Mouse (Mus musculus) urinary bladder, postnatal 10 days (tissue): ENCODE results near the gene Ttll1.

Experiments used
- DNase-seq: peaks from one replicate; pipeline ENCODE4 v3.0.0; 2022; ENCODE audit warnings: low spot score

Gene Ttll1

GRCm38 (mm10) chr15:83510805-83511405 lies at the start of gene Ttll1:
TSS of gene Ttll1 (minus strand) at chr15:83510893.
- peak; percentile 78 for DNase-seq

- peak; percentile 44 for DNase-seq
Measured at GRCm38 (mm10) chr15:83555161-83555974, 44.7 kb upstream of the Ttll1 start.

- DNase-seq: no peak
Measured at GRCm38 (mm10) chr15:83553831-83554230, 43.1 kb upstream of the Ttll1 start.

- no peak for DNase-seq
Measured at GRCm38 (mm10) chr15:83550137-83550536, 39.4 kb upstream of the Ttll1 start.

- no peak for DNase-seq
Measured at GRCm38 (mm10) chr15:83547144-83547543, 36.5 kb upstream of the Ttll1 start.

GRCm38 (mm10) chr15:83546029-83546428 lies 35.3 kb upstream of the Ttll1 start:
- DNase-seq: no peak

- DNase-seq: no peak
Measured at GRCm38 (mm10) chr15:83541647-83542287, 31.1 kb upstream of the Ttll1 start.

- DNase-seq: no peak
Measured at GRCm38 (mm10) chr15:83539905-83540304, 29.2 kb upstream of the Ttll1 start.

- no peak for DNase-seq
Measured at GRCm38 (mm10) chr15:83538855-83539254, 28.2 kb upstream of the Ttll1 start.

- no peak for DNase-seq
Measured at GRCm38 (mm10) chr15:83535890-83536231, 25.2 kb upstream of the Ttll1 start.

GRCm38 (mm10) chr15:83534960-83535889 lies 24.5 kb upstream of the Ttll1 start:
- no peak for DNase-seq

- no peak for DNase-seq
Measured at GRCm38 (mm10) chr15:83532606-83533005, 21.9 kb upstream of the Ttll1 start.

GRCm38 (mm10) chr15:83531961-83532469 lies 21.3 kb upstream of the Ttll1 start:
- no peak for DNase-seq

- no peak for DNase-seq
Measured at GRCm38 (mm10) chr15:83530688-83531087, 20.0 kb upstream of the Ttll1 start.

- no peak for DNase-seq
Measured at GRCm38 (mm10) chr15:83530233-83530632, 19.5 kb upstream of the Ttll1 start.

GRCm38 (mm10) chr15:83529765-83530164 lies 19.1 kb upstream of the Ttll1 start:
- no peak for DNase-seq

GRCm38 (mm10) chr15:83528892-83529291 lies 18.2 kb upstream of the Ttll1 start:
- DNase-seq: no peak

GRCm38 (mm10) chr15:83527747-83528146 lies 17.1 kb upstream of the Ttll1 start:
- DNase-seq: no peak

- DNase-seq: no peak
Measured at GRCm38 (mm10) chr15:83527092-83527437, 16.4 kb upstream of the Ttll1 start.

GRCm38 (mm10) chr15:83526424-83527091 lies 15.9 kb upstream of the Ttll1 start, which contains the start of gene Bik:
TSS of gene Bik (plus strand) at chr15:83526862.
- peak; percentile 24 for DNase-seq

GRCm38 (mm10) chr15:83524333-83524729 lies 13.6 kb upstream of the Ttll1 start:
- no peak for DNase-seq
